Mouse (Mus musculus): ENCODE measurements around the gene Syvn1. TPM values are rescaled to one million over a fixed set of nuclear protein-coding genes. Genes with fewer than 3 reads are reported as not detected.
"Not testable (repeated sequence)": the region's sequence is repeated elsewhere in the genome, so short reads cannot be mapped to it uniquely, and the experiment has no call there.

Gene Syvn1
- polyA plus RNA-seq, 1 experiment from 2014 or later = 18.5 TPM

DNA sequence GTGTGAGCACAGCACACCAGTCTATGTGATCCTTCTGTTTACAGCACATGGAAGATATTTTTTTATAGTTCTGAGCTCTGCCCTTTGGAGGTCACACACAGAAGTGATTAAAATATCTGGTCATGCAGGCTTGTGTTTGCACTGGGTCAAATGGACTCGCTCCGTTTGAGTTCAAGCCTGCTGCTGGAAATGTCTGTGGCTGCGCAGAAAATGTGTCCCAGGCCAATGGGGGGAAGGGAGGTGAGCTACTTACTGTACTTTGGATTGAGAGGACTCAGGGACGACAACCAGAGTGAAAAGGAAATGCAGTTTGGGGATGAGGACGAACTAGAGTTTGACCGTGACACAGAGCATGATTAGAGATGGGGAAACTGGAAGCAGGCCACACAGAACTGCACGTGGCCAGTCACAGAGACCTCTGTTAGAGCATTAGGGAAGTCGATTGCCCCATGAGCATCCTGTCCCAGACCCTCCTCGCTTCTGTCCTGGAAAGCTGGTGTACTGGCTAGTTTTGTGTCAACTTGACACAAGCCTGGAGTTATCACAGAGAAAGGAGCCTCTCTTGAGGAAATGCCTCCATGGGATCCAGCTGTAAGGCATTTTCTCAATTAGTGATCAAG lies 10.3 kb upstream of the Syvn1 start:
- WGBS = 61% methylated on average over 9 of the region's 9 CpGs
- ATAC-seq (ENCODE audit: low FRiP score, low TSS enrichment) (0 out of 2 replicates have a peak, but pooled peaks have one; percentile 24), DNase-seq (ENCODE audit: low spot score) (no peak)
- Histone ChIP-seq H3K9me3 (ENCODE audit: control insufficient read depth, low read length) (no peaks in the 10 kb centered on the region), H3K4me2 (replicated peaks; ENCODE audit: low read depth) (no peak overlapping the region), H3K27me3 (ENCODE audit: control insufficient read depth, insufficient read depth, low read length) (no peaks in the 10 kb centered on the region), H3K9ac (ENCODE audit: low read length) (no peak overlapping the region), H3K4me3 (ENCODE audit: low read depth, low read length) (no peak overlapping the region), H3K27ac (replicated peaks) (no peak overlapping the region), H3K4me1 (replicated peaks; ENCODE audit: control insufficient read depth, insufficient read depth) (no peaks in the 10 kb centered on the region), H3K36me3 (ENCODE audit: control insufficient read depth, insufficient read depth, low read length) (no peaks in the 10 kb centered on the region)
- TF ChIP-seq CTCF (IDR thresholded peaks at IDR 0.05; ENCODE audit: low read depth) = no peak
- TF ChIP-seq EP300 (optimal IDR thresholded peaks at IDR 0.05) = no peak

DNA sequence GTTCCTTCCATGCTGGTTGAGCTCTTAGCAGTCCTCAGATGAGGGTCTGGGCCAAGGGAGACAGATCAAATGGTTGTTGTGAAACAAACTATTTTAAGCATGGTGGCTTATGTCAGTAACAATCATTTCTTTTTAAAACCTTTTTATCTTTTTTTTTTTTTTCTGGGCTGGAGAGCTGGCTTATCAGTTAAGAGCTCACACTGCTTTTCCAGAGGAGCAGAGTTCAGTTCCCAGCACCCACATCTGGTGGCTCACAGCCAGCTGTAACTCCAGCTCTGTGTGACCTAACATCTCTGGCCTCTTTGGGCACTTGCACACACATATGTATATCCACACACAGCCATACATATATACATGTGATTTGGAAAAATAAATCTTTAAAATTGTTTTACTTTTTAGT lies 8.7 kb upstream of the Syvn1 start:
- Histone ChIP-seq H3K27ac (replicated peaks) (no peak overlapping the region), H3K4me3 (ENCODE audit: low read depth, low read length) (no peak overlapping the region), H3K4me1 (replicated peaks; ENCODE audit: control insufficient read depth, insufficient read depth) (no peaks in the 10 kb centered on the region), H3K27me3 (ENCODE audit: control insufficient read depth, insufficient read depth, low read length) (no peaks in the 10 kb centered on the region), H3K9ac (ENCODE audit: low read length) (no peak overlapping the region), H3K9me3 (ENCODE audit: control insufficient read depth, low read length) (no peaks in the 10 kb centered on the region), H3K4me2 (replicated peaks; ENCODE audit: low read depth) (no peak overlapping the region), H3K36me3 (ENCODE audit: control insufficient read depth, insufficient read depth, low read length) (no peaks in the 10 kb centered on the region)
- TF ChIP-seq CTCF (IDR thresholded peaks at IDR 0.05; ENCODE audit: low read depth) (no peak), EP300 (optimal IDR thresholded peaks at IDR 0.05) (no peak)
- no peak for DNase-seq (ENCODE audit: low spot score)
- no peak for ATAC-seq (ENCODE audit: low FRiP score, low TSS enrichment)

DNA sequence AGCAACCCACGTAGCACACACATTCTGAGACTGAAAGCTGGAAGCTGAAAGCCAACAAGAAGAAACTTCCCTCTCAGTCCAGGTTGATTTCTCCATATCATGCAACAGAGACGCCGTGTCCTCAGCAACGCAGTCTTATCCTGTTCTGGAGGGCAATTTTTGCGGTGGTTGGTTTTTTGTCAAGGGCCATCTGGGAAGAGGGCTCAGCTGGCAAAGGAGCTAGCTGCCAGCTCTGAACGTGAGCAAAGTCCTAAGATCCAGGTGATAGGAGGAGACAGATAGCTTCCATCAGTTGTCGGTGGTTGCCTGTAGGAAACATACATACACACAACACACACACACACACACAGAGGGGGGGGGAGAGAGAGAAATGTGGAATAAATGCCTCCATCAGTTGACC lies 8.1 kb upstream of the Syvn1 start:
- Histone ChIP-seq H3K36me3 (ENCODE audit: control insufficient read depth, insufficient read depth, low read length) (no peaks in the 10 kb centered on the region), H3K9me3 (ENCODE audit: control insufficient read depth, low read length) (no peaks in the 10 kb centered on the region), H3K4me2 (replicated peaks; ENCODE audit: low read depth) (no peak overlapping the region), H3K27me3 (ENCODE audit: control insufficient read depth, insufficient read depth, low read length) (no peaks in the 10 kb centered on the region), H3K27ac (replicated peaks) (no peak overlapping the region), H3K4me1 (replicated peaks; ENCODE audit: control insufficient read depth, insufficient read depth) (no peaks in the 10 kb centered on the region), H3K9ac (ENCODE audit: low read length) (no peak overlapping the region), H3K4me3 (ENCODE audit: low read depth, low read length) (no peak overlapping the region)
- TF ChIP-seq EP300 (optimal IDR thresholded peaks at IDR 0.05) = no peak
- no peak for TF ChIP-seq CTCF (IDR thresholded peaks at IDR 0.05; ENCODE audit: low read depth)
- DNase-seq (ENCODE audit: low spot score) = no peak
- WGBS = 78% methylated on average over 7 of the region's 7 CpGs
- ATAC-seq (ENCODE audit: low FRiP score, low TSS enrichment) = no peak

DNA sequence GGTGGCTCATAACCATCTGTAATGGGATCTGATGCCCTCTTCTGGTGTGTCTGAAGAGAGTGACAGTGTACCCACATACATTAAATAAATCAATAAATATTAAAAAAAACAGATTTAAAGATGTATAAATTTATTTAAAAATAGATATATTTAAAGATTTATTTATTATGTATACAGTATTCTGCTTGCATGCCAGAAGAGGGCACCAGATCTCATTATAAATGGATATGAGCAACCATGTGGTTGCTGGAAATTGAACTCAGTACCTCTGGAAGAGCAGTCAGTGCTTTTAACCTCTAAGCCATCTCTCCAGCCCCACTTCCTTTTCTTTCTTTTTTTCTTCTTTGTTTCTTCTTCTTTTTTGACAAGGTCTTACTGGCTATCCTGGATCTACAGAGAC lies 6.4 kb upstream of the Syvn1 start:
- Histone ChIP-seq H3K9me3 (ENCODE audit: control insufficient read depth, low read length) (no peaks in the 10 kb centered on the region), H3K4me1 (replicated peaks; ENCODE audit: control insufficient read depth, insufficient read depth) (no peaks in the 10 kb centered on the region), H3K36me3 (ENCODE audit: control insufficient read depth, insufficient read depth, low read length) (no peaks in the 10 kb centered on the region), H3K4me2 (replicated peaks; ENCODE audit: low read depth) (no peak overlapping the region), H3K27ac (replicated peaks) (no peak overlapping the region), H3K27me3 (ENCODE audit: control insufficient read depth, insufficient read depth, low read length) (no peaks in the 10 kb centered on the region), H3K9ac (ENCODE audit: low read length) (no peak overlapping the region), H3K4me3 (ENCODE audit: low read depth, low read length) (no peak overlapping the region)
- DNase-seq (ENCODE audit: low spot score) = no peak
- TF ChIP-seq EP300 (optimal IDR thresholded peaks at IDR 0.05) (no peak), CTCF (IDR thresholded peaks at IDR 0.05; ENCODE audit: low read depth) (peak; percentile 35)
- ATAC-seq (ENCODE audit: low FRiP score, low TSS enrichment) = no peak

DNA sequence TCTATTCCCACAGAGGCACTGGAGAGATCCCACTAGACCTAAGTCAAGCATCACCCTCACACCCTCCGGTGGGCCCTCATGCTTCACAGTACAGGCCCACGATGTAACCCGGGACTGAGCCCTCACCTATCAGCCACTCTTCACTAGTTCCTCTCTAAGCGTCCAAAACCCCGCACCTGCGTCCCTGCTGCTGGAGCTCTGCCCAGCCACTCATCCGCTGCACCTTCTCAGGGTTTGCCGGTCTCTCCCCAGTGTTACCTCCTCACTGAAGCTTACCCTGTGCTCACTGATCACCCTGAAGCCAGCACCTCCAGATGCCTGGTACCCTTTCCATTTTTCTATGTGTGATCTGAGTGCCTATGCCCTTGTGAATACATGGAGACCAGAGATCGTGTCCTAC lies 4.1 kb upstream of the Syvn1 start:
- TF ChIP-seq CTCF (IDR thresholded peaks at IDR 0.05; ENCODE audit: low read depth) (no peak), EP300 (optimal IDR thresholded peaks at IDR 0.05) (no peak)
- no peak overlapping the region for H3K4me2 ChIP-seq (replicated peaks; ENCODE audit: low read depth)
- no peak overlapping the region for H3K4me3 ChIP-seq (ENCODE audit: low read depth, low read length)
- no peaks in the 10 kb centered on the region for H3K27me3 ChIP-seq (ENCODE audit: control insufficient read depth, insufficient read depth, low read length)
- no peak for ATAC-seq (ENCODE audit: low FRiP score, low TSS enrichment)
- H3K27ac ChIP-seq (replicated peaks) = no peak overlapping the region
- 82% methylated on average over 9 of the region's 9 CpGs for WGBS
- H3K9me3 ChIP-seq (ENCODE audit: control insufficient read depth, low read length) = no peaks in the 10 kb centered on the region
- H3K36me3 ChIP-seq (ENCODE audit: control insufficient read depth, insufficient read depth, low read length) = no peaks in the 10 kb centered on the region
- no peaks in the 10 kb centered on the region for H3K4me1 ChIP-seq (replicated peaks; ENCODE audit: control insufficient read depth, insufficient read depth)
- no peak for DNase-seq (ENCODE audit: low spot score)
- H3K9ac ChIP-seq (ENCODE audit: low read length) = no peak overlapping the region

DNA sequence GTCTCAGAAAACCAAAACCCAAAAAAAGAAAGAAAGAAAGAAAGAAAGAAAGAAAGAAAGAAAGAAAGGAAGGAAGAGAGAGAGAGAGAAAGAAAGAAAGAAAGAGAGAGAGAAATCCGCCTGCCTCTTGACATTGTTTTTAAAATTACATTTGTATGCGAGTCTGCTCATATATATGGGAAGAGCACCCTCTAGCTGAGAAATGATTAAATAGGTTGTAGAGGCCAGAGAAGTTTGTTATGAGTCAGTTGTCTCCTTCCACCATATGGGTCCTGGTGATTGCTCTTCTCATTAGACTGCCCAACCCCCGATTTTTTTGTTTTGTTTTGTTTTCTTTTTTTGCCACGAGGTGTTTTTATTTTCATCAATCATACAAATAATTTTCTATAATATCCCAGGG lies 2.3 kb upstream of the Syvn1 start:
- H3K4me3 ChIP-seq (ENCODE audit: low read depth, low read length); DNase-seq (ENCODE audit: low spot score): not testable (repeated sequence)
- WGBS = 33% methylated on average over 4 of the region's 4 CpGs

More for the DNA sequence above, 2.3 kb upstream of the Syvn1 start:
- H3K4me2 ChIP-seq (replicated peaks; ENCODE audit: low read depth); H3K9me3 ChIP-seq (ENCODE audit: control insufficient read depth, low read length); H3K27ac ChIP-seq (replicated peaks); ATAC-seq (ENCODE audit: low FRiP score, low TSS enrichment); H3K4me1 ChIP-seq (replicated peaks; ENCODE audit: control insufficient read depth, insufficient read depth); H3K36me3 ChIP-seq (ENCODE audit: control insufficient read depth, insufficient read depth, low read length); H3K9ac ChIP-seq (ENCODE audit: low read length); H3K27me3 ChIP-seq (ENCODE audit: control insufficient read depth, insufficient read depth, low read length): not testable (repeated sequence)
- peak; percentile 72 for TF ChIP-seq CTCF (IDR thresholded peaks at IDR 0.05; ENCODE audit: low read depth)

All from stomach, postnatal 0 days (tissue).